Mouse (Mus musculus) testis, postnatal 14 days (tissue): ENCODE measurements around the gene Gstp1.
A peak's percentile ranks its signal among the peaks of the same experiment; 100 is the strongest.

Experiments
- DNase-seq: peaks from one replicate; pipeline ENCODE4 v3.0.0; 2021; ENCODE audit warnings: low spot score

The Gstp1 gene

DNA sequence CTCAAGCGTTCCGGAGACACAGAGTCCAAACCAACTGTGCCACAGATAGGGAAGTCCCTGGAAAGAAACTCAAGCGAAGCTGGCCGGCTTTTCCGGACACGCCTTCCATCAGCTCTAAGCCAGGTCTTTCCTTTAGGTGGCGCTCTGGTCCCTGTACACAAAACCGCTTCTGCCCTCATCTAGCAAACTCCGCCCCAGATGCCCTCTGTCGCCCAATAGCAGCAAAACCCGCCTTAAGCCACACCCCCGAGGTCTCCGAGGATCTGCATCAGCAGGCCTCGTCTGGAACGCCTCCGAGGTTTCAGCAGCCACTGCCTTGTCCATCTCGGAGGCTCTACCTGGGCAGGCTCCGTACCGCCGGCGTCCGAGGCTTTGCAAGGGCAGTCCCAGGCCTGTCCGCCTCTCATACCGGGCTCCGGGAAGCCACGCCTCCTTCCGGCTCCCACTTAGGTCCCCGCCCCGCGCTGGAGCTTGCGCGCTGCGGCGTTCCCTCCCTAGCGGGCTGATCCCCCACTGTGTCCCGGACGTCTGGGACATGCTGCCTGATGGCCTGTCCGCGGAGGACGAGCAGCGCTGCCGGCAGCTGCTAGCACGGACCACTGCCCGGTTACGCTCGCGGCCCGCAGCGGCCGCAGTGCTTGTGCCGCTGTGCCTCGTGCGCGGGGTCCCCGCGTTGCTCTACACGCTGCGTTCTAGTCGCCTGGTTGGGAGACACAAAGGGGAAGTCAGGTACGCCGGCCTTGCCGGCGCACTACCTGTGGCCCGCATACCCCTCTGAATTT is 37.5 kb downstream of the Gstp1 start, which contains the start of the genes Nudt8 and Gm49405:
Nudt8 (plus strand) TSS at position 462 of the 782 bp plus-strand sequence.
Gm49405 (plus strand) TSS at position 508 of the 782 bp plus-strand sequence.
- peak; percentile 94 for DNase-seq

DNA sequence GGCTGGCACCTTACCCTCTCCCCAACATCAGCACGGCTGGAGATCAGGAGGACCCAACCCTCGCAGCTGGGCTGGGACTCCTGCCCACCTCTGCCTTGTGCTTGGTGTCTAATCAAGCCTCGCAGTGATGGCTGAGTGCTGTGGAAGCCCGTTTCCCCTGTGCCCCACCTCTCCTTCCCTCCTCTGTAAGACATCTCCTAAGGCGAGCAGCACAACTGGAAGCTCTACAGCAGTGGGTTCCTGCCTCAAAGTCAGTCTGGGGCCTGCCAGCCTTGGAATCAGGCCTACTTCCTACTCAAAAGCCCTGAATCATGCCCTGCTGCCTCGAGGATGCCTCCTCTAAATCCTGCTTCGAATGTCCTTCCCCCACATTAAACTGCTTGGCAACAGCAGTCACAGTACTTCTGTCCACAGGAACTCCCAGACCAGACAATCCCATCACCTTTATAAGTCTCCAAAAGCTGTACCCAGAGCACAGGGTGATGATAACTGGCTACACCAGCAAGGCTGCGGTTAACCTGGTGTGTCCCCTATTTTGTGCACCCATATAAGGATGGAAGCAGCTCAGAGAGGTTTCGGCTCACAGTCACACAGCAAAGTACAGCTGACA is 38.6 kb downstream of the Gstp1 start:
- no peak for DNase-seq

- DNase-seq: no peak
These were observed 39.5 kb downstream of the Gstp1 start for GRCm38 (mm10) chr19:3998335-3998734.

DNA sequence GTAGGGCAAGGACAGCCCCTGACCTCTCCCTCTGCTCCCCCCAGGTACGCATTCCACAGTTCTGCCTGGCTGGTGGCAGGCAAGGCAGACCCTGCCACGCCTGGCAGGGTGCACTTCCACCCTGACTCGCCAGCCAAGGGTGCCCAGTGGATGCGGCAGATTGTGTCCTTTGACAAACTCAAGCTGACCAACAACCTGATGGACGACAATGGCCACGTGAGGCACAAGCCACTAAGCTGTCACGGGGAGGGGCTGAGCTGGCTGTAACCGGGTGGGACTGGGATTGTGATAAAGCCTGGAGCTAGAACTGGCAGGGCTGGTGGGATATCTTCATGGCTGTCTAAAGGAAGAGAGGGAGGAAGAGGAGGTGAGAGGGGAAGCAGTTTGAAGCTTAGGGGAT is 40.6 kb downstream of the Gstp1 start:
- no peak for DNase-seq

DNA sequence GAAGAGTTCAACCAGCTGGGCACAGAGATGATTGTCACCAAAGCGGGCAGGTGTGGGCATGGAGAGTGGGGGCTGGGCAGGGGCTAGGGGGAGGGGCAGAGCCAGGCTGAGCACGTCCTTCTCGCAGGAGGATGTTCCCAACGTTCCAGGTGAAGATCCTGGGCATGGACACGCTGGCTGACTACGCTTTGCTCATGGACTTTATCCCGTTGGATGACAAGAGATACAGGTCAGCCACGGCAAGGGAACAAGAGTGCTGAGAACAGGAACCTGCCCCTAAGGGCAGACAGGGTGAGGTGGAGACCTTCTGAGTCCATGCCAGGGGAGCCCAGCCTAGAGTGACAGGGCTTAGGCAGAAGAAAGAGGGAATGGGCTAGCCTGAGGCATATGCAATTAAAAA is 41.0 kb downstream of the Gstp1 start:
- DNase-seq: no peak

- no peak for DNase-seq
These were observed 41.7 kb downstream of the Gstp1 start for GRCm38 (mm10) chr19:3996106-3996505.

- no peak for DNase-seq
These were observed 42.3 kb downstream of the Gstp1 start for GRCm38 (mm10) chr19:3995505-3995904.

GRCm38 (mm10) chr19:3994932-3995331 is 42.9 kb downstream of the Gstp1 start:
- DNase-seq: no peak

GRCm38 (mm10) chr19:3992416-3992815 is 45.4 kb downstream of the Gstp1 start, which contains the start of gene Tbx10:
Gene Tbx10, plus strand, starts transcription at chr19:3992752.
- DNase-seq: no peak

DNA sequence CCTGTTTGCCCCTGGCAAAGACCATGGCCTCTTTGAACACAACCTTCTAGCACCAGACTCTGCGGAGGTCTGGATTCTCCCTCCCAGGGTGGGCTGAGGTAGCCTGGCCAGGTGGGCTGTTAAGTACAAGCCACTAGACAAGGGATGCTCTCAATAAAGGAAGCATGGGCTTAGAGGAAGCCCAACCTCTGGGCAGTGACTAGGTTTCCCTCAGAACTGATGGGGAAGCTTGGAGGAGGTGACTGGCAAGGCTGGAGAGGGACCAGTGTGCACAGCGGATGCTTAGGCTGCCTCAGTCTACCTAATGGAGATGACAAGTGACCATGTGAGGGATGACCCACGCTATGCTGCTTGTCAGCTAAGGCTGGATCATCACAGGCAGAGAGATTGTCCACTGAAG is 45.8 kb downstream of the Gstp1 start:
- DNase-seq: no peak

DNA sequence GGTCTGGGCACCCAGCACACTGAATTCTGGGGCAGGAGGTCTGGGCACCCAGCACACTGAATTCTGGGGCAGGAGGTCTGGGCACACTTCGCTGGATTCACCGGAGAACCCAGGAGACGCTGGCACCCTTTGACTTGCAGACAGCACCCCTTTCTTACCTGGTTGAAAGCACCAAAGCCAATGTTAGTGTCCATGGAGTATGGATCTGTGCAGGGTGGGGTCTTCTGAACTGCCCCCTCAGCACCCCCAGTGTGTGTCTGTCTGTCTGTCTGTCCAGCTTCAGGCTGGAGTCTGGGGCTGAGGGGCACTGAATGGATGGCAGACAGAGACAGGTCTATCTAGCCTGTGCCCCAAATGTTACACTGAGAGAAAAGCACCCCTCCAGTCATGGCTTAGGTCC is 46.2 kb downstream of the Gstp1 start:
- no peak for DNase-seq

- DNase-seq: no peak
These were observed 47.0 kb downstream of the Gstp1 start for GRCm38 (mm10) chr19:3990804-3991203.

DNA sequence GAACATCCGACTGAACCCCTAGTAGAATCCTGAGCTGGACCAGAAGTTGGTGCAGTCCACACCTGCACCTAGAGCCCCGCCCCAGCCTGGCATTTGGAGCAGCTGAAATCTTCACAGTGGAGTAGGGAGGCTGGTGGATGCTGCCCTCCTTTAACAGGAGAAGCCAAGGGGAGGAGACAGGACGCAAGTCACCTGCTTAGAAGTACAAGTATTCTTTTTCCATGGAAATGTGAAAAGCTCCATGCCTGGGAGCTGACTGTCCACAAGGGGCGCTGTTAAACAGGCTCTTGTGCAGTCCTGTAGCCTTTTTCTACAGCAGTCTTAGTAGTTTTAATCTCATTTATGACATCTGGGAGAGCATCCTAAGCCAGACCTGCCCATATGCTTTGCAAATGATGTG is 49.0 kb downstream of the Gstp1 start:
- no peak for DNase-seq

DNA sequence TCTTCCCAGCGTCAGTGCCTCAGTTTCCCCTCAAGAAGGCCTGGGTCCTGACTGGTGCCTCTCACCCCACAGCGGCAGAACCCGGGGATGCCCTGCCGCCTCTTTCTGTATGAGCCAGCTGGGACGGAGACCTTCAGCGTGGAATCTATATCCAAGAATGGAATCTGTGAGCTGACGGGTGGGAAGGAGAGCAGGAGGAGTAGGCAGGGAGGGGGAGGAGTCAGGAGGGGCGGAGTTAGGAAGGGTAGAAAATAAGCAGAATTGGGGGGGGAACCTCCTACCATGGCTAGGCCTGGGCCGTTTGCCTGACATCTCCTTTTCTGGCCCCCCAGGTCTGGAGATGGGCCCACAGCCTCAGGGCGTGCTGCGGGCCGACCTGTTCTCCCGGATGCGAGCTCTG is 49.7 kb downstream of the Gstp1 start:
- no peak for DNase-seq

- peak; percentile 75 for DNase-seq
These were observed 51.5 kb downstream of the Gstp1 start, which contains the start of gene Acy3 for GRCm38 (mm10) chr19:3986334-3986733. Gene Acy3, plus strand, starts transcription at chr19:3986570.
